Mouse (Mus musculus) lung, adult 2 months (tissue): Measurements from ENCODE around the gene Pheta1. TPM values are rescaled to one million over a fixed set of nuclear protein-coding genes. Genes with fewer than 3 reads are reported as not detected.
"Not testable (repeated sequence)": the region's sequence is repeated elsewhere in the genome, so short reads cannot be mapped to it uniquely, and the experiment has no call there.

ENCODE experiments used
- DNase-seq: peaks from one replicate; pipeline ENCODE4 v3.0.0; 2022
- H3K4me1 ChIP-seq: fragments of 200-500 bp; 2 replicates; pipeline ENCODE4 v1.6.1; 2011; ENCODE audit warnings: low read length; ENCODE audit not compliant: control insufficient read depth, insufficient read depth
- H3K4me3 ChIP-seq: fragments of 200-500 bp; replicated peaks from 2 replicates; pipeline ENCODE3; 2011; ENCODE audit warnings: low read depth, mild to moderate bottlenecking, control low read depth, low read length; ENCODE audit errors: extremely low read depth
- CTCF ChIP-seq: fragments of 200-500 bp; IDR thresholded peaks from 2 replicates; pipeline ENCODE4 v1.5.1; 2011; ENCODE audit warnings: mild to moderate bottlenecking, low read length, control low read depth; ENCODE audit not compliant: insufficient read depth
- POLR2A ChIP-seq: fragments of 200-500 bp; IDR thresholded peaks from 2 replicates; pipeline ENCODE4 v1.6.1; 2011; ENCODE audit warnings: low read depth, mild to moderate bottlenecking, control low read depth, low read length, borderline replicate concordance; ENCODE audit errors: extremely low read depth
- WGBS: fragments of 180-500 bp; shearing (Covaris S2); methylation state at CpG from one replicate; pipeline ENCODE4 v1.1.7; 2018; 5-methylcytosine and 5-hydroxymethylcytosine counted together
- polyA plus RNA-seq: library from polyadenylated mRNA; depleted of rRNA; stranded (reverse); fragments of >200 nt; gene quantifications from 2 replicates; pipeline ENCODE4 v1.2.3, GENCODE M21; 2012

Pheta1 gene
- polyA plus RNA-seq, 1 experiment = 20.4 TPM

DNA sequence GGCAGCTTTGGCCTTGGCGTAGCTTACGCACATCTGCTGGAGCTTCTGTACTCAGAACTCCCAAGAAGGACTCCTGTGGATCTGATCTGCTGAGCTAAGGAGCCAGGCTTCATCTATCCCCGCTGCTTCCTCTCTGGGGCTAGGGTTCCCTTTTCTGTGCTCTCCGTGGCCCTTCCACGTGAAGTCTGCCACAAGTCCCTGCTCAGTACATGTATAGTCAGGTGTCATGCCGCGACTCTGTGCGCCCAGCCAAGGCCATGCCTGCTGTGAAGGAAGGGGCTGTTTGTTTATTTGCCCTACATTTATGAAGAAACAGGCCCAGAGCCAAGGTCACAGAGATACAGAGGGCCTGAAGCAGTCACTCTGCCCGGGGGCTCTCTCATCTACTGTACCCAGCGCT is 6.8 kb upstream of the Pheta1 start:
- DNase-seq = no peak
- 42% methylated on average over 10 of the region's 10 CpGs for WGBS
- TF ChIP-seq POLR2A (no peak), CTCF (no peak)

DNA sequence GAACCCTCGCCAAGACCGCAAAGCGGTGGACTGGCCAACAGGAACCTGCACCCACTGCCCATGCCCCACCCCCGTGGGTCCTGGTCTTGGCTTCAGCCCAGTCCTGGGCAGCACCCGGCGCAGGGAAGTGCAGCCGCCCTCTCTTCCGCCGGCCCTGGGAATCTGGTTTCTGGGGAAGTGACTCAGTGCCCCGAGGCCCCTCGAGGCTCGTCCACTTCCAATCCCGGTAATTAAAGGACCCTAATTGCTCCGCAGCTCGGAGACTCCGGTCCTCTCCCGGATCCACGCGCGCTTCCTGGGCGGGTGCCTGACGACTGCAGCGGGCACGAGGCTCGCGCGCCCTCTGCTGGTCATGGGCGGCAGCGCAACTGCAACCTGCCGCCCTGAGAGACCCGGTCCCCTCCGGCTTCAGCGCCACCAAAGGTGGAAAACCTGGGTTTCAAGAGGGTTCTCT is 6.1 kb upstream of the Pheta1 start:
- peak; percentile 89 for DNase-seq
- no peak; the same call in 1 of the 2 replicates for TF ChIP-seq POLR2A
- peak; percentile 73 for TF ChIP-seq CTCF
- Histone ChIP-seq H3K4me3 (peak overlapping the region; percentile 59), H3K4me1 (peaks cover 11% of the 10 kb centered on the region)
- under 1% methylated on average over 33 of the region's 33 CpGs for WGBS

More for the DNA sequence above, 6.8 kb upstream of the Pheta1 start:
- Histone ChIP-seq H3K4me3 (no peak overlapping the region), H3K4me1 (peaks cover 13% of the 10 kb centered on the region)

DNA sequence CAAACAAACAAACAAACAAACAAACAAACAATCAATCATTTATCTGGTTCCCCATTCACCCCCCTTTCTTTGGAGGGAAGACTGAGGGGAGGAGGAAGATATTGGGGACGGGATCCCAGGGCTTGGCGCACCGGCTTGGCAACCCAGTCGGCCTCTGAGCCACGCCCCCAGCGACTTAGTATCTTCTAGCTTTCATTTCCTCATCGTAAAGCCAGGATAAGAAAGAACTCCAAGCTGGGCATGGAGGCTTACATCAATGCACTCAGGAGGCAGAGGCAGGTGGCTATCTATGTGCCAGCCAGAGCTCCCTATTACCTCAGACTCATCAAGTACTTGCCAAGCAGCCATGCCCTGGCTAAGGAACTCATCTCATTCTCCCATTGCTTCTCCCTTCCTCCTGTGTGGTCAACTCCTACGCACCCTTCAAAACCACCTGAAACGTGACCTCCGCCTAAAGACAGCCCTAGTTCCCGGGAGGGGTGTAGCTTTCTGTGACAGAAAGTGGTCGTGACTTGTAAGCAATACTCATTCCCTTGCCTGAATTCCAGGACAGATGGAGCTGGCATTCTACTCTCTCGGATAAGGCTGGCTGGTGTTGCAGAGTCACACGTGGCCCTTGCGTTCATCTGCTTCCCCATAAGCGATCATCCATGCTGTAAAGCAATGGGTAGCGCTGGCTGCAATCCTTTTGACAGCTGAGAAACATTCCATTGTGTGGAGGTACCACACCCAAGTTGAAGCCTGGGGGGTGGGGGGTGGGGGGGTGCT is 5.5 kb upstream of the Pheta1 start:
- Histone ChIP-seq H3K4me3 (no peak overlapping the region), H3K4me1 (peaks cover 11% of the 10 kb centered on the region)
- no peak for TF ChIP-seq POLR2A
- TF ChIP-seq CTCF = no peak
- 16% methylated on average over 17 of the region's 17 CpGs for WGBS
- DNase-seq = no peak

- no peak for DNase-seq
- H3K4me1 ChIP-seq = peaks cover 9% of the 10 kb centered on the region
- 12% methylated on average over 4 of the region's 4 CpGs for WGBS
Observed at GRCm38 (mm10) chr5:121845361-121845760, 3.4 kb upstream of the Pheta1 start.

GRCm38 (mm10) chr5:121846322-121846721 is 2.5 kb upstream of the Pheta1 start:
- DNase-seq = no peak
- Histone ChIP-seq H3K4me3 (no peak overlapping the region), H3K4me1 (peaks cover 9% of the 10 kb centered on the region)
- 86% methylated on average over 11 of the region's 11 CpGs for WGBS
- TF ChIP-seq POLR2A = no peak
- TF ChIP-seq CTCF = no peak

More at GRCm38 (mm10) chr5:121845361-121845760, 3.4 kb upstream of the Pheta1 start:
- TF ChIP-seq POLR2A (no peak), CTCF (no peak)
- no peak overlapping the region for H3K4me3 ChIP-seq

- 86% methylated on average over 3 of the region's 3 CpGs for WGBS
- DNase-seq, H3K4me3 ChIP-seq: not testable (repeated sequence)
- H3K4me1 ChIP-seq = peaks cover 12% of the 10 kb centered on the region
Observed at GRCm38 (mm10) chr5:121847269-121847668, 1.5 kb upstream of the Pheta1 start.

DNA sequence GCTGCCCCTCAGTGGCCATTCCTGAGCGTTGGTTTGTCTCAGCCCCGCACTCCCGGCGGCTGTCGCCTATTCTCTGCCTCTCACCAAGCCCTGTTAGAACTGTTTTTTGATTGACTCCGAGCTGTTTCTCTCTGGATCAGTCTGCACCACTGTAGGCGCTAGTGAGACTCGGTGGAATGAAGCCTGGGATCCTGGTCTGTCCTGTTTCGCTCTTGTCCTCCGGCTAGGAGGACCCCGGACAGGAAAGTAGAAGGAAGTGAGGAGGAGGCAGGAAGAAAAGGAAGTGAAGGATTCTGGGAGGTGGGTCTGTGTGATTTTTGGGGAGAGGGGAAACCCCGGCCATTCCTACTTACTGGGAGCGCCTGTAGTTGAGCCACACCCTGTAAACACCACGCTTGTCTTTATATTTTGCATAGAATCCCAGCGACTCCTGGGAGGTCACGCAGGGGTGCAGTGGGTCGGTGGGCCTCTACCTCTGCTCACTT is 707 bp upstream of the Pheta1 start:
- TF ChIP-seq CTCF (peak; percentile 28), POLR2A (0 out of 2 replicates have a peak, but pooled peaks have one; percentile 35)
- peaks cover 9% of the 10 kb centered on the region for H3K4me1 ChIP-seq
- WGBS = 0% methylated on average over 17 of the region's 17 CpGs
- peak overlapping the region; percentile 51 for H3K4me3 ChIP-seq
- peak; percentile 67 for DNase-seq

DNA sequence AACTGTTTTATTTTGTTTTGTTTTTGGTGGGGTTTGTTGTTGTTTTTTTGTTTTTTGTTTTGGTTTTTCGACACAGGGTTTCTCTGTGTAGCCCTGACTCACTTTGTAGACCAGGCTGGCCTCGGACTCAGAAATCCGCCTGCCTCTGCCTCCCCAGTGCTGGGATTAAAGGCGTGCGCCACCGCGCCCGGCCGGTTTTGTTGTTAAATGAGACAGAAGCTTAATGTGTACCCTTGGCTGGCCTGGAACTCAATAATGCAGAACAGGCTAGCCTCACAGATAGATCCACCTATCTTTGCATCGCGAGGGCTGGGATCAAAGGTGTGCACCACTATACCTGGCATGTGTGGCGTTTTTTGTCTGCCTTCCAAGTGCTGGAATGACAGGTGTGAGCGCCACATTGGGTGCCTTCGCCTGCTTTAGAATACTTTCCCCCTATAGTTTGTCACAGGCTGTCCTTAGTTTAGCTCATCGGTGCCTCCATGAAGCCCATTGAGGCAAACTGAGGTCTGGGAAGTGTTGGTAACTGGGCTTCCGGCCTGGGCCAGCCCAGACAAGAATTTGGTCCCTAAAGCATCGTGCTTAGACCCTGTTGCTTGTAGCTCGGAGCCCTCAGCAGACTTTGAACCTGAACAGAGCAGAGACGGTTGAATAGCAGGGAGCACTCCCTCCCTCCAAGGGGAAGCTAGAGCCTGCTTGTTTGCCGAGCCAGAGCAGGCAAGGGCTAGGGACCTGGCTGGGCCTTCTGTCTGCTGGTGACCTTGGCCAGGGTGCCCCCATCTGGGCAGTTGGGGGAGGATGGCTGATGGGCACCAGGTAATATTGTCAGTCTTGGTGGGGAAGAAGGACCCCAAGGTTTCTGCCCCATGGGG is 930 bp downstream of the Pheta1 start:
- H3K4me3 ChIP-seq = peak overlapping the region; percentile 54
- no peak for DNase-seq
- 29% methylated on average over 20 of the region's 20 CpGs for WGBS
- H3K4me1 ChIP-seq = peaks cover 13% of the 10 kb centered on the region
- TF ChIP-seq POLR2A (no peak), CTCF (0 out of 2 replicates have a peak, but pooled peaks have one; percentile 4)

DNA sequence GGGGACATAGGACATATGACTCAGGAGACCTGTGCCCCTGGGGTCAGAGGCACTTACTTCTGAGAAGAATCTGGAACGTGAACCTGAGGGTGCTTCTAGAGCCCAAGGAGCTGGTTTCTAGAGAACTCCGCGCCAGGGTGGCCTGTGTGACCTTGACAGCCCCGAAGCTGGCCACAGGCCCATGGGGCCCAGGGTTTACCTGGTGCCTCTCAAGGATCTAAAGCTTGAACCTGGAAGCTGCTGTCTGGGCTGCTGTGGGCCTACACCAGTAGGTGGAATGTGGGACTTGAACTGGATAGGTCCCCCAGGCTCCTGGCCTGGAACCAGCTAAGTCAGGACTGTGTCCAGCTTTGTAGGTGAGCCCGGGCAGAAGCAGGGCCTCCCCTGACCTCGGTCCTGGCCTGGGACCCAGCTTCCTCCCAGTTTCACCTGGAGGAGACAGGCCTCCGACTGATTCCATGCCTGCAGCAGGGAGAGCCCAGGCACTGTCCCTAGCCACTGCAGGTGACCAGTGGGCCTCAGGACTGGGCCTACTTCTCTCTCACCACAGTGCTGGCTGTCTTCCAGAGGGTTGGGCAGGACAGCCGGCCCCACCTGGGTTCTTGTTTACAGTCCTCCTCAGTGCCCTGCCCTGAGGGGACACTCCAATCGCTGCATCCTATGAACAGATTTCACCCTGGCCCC is 4.7 kb downstream of the Pheta1 start:
- DNase-seq = peak; percentile 79
- H3K4me3 ChIP-seq = no peak overlapping the region
- 53% methylated on average over 9 of the region's 9 CpGs for WGBS
- TF ChIP-seq CTCF = no peak
- TF ChIP-seq POLR2A = peak; percentile 34; the same call in 1 of the 2 replicates
- H3K4me1 ChIP-seq = peaks cover 11% of the 10 kb centered on the region
